Mouse (Mus musculus) neural tube, embryonic 14.5 days (tissue): Measurements from ENCODE around the gene Cacng3. TPM values are rescaled to one million over a fixed set of nuclear protein-coding genes. Genes with fewer than 3 reads are reported as not detected.

Source experiments
- ATAC-seq: fragments of 200-750 bp; cut with Nextera tagmentation; 2 replicates; pipeline ENCODE4 v1.8.0; 2017; ENCODE audit warnings: low read depth, mild to moderate bottlenecking, moderate TSS enrichment, moderate library complexity
- H3K27ac ChIP-seq: fragments of 300-500 bp; sonication (generic); 2 replicates; pipeline ENCODE4 v1.5.1; 2014; ENCODE audit warnings: low read depth, mild to moderate bottlenecking, control low read depth, low read length, moderate library complexity, mixed read lengths
- H3K27me3 ChIP-seq: fragments of 300-500 bp; sonication (generic); 2 replicates; pipeline ENCODE4 v1.6.1; 2014; ENCODE audit warnings: low read length; ENCODE audit not compliant: control insufficient read depth, insufficient read depth
- H3K36me3 ChIP-seq: fragments of 300-500 bp; sonication (generic); 2 replicates; pipeline ENCODE4 v1.6.1; 2014; ENCODE audit warnings: low read length, mixed read lengths; ENCODE audit not compliant: control insufficient read depth, insufficient read depth
- H3K4me1 ChIP-seq: fragments of 300-500 bp; sonication (generic); 2 replicates; pipeline ENCODE4 v1.6.1; 2014; ENCODE audit warnings: low read length; ENCODE audit not compliant: control insufficient read depth, insufficient read depth
- H3K4me2 ChIP-seq: fragments of 300-500 bp; sonication (generic); 2 replicates; pipeline ENCODE4 v1.6.1; 2014; ENCODE audit warnings: mild to moderate bottlenecking, low read depth, low read length, control low read depth
- H3K4me3 ChIP-seq: fragments of 300-500 bp; sonication (generic); 2 replicates; pipeline ENCODE4 v1.5.1; 2014; ENCODE audit warnings: low read depth, low read length, control low read depth, mixed read lengths
- H3K9ac ChIP-seq: fragments of 300-500 bp; sonication (generic); replicated peaks from 2 replicates; pipeline ENCODE4 v1.6.1; 2014; ENCODE audit warnings: low read depth, mild to moderate bottlenecking, control low read depth, low read length, mixed read lengths
- H3K9me3 ChIP-seq: fragments of 300-500 bp; sonication (generic); 2 replicates; pipeline ENCODE4 v1.6.1; 2016; ENCODE audit warnings: low read length; ENCODE audit not compliant: control insufficient read depth
- WGBS: fragments of 180-500 bp; shearing (Covaris S2); extraction: QIAGEN DNeasy Blood & Tissue Kit; methylation state at CpG from one replicate; pipeline ENCODE4 v1.1.7; 2014; 5-methylcytosine and 5-hydroxymethylcytosine counted together
- polyA plus RNA-seq: library from polyadenylated mRNA; unstranded; fragments of >200 nt; fragmentation: Nextera tagmentation; extraction: Ambion mirVana; gene quantifications from 2 replicates; pipeline ENCODE4 v1.2.1, GENCODE M21; 2014

The Cacng3 gene
- polyA plus RNA-seq: 24.8 and 35.7 TPM in 2 replicates

DNA sequence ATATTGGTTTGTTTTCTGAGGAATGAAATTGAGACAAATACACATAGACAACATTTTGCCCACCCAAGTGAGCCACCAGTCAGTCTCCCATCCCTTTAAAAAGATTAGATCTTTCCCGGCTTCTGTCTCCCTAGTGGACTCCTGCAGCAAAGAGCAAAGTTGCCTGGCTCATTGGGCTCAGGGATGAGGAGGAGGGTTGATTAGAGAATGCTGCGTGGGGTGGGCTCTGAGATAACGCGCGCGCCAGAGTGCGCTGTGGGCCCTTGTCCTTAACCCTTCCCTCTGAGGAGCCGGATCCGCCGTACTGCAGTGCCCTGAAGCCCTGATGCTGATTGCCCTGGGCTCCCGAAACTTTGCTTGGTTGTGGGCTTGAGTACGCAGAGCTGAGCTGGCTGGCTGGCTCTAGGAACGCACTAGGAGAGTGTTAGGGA is at the start of gene Cacng3:
Gene Cacng3 (plus strand): TSS at position 51 of the 431 bp plus-strand sequence.
- Histone ChIP-seq H3K4me1 (no peaks in the 10 kb centered on the region), H3K27me3 (no peaks in the 10 kb centered on the region), H3K4me3 (peak within 1 kb of the TSS; percentile 36), H3K9me3 (no peaks in the 10 kb centered on the region), H3K36me3 (no peaks in the 10 kb centered on the region), H3K27ac (peak within 1 kb of the TSS; percentile 46), H3K9ac (peak within 1 kb of the TSS; percentile 63), H3K4me2 (peak within 1 kb of the TSS; percentile 75)
- WGBS: 12% methylated on average over 13 of the region's 13 CpGs
- ATAC-seq: no peak; the same call in 1 of the 2 replicates

DNA sequence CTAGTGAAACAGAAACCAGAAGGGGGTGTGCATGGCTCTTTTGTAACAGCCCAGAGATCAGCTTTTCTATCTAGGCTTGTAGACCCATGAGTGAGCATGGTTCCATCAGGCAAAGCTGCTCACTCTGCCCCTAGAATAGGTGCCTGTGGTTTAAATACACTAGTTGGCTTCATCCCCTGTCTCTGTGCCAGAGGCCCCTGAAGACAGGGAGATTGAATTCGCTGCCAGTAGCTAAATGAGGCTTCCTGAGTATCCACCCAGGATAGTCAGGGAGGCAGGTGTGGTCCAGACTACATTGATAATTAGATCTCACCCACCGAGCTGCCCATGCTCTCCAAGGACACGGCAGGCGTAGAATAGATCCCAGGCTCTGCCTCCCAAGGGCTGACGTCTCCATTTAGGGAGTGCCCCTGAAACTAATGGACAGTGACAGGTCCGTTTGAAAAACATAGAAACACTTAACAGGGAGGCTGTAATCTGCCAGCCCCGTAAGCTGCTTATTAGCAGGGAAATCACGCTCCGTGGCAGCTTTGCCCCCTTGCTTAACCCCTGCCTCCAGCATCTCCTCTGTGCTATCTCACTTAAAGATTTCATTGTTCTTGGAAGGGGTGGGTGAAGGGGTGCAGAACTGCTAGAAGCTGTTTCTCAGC is 48.0 kb upstream of the Cacng3 start:
- Histone ChIP-seq H3K4me3 (no peak overlapping the region), H3K9me3 (no peaks in the 10 kb centered on the region), H3K27ac (peak overlapping the region; percentile 34), H3K4me1 (peaks cover 9% of the 10 kb centered on the region; the same call in 1 of the 2 replicates), H3K9ac (no peak overlapping the region), H3K4me2 (no peak overlapping the region), H3K27me3 (no peaks in the 10 kb centered on the region), H3K36me3 (no peaks in the 10 kb centered on the region)
- peak; percentile 38; the same call in 1 of the 2 replicates for ATAC-seq
- WGBS: 29% methylated on average over 9 of the region's 9 CpGs

DNA sequence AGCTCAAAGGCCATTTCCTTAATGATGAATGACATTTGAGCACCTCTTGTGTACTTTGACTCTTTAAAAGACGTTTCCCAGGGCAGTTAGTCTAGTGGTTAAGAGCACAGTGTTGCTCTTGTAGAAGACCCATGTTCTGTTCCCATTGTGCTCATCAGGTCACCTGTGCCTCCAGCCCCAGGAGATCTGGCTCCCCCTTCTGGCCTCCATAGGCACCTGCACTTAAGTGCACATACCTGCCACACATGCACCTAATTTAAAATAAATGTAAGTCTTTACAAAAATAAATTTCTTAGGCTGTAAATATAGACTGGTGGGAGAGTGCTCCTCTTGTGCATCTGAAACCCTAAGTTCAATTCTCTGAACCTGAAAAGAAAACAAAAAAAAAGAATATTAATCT is 46.5 kb upstream of the Cacng3 start:
- H3K4me2 ChIP-seq: no peak overlapping the region
- H3K4me3 ChIP-seq: no peak overlapping the region
- no peak overlapping the region for H3K27ac ChIP-seq
- no peak overlapping the region for H3K9ac ChIP-seq
- peaks cover 9% of the 10 kb centered on the region; the same call in 1 of the 2 replicates for H3K4me1 ChIP-seq
- H3K9me3 ChIP-seq: no peaks in the 10 kb centered on the region
- no peaks in the 10 kb centered on the region for H3K36me3 ChIP-seq
- H3K27me3 ChIP-seq: no peaks in the 10 kb centered on the region
- ATAC-seq: no peak
- WGBS: 78% methylated on average over 1 of the region's 1 CpGs

GRCm38 (mm10) chr7:122628050-122628449 is 42.2 kb upstream of the Cacng3 start:
- Histone ChIP-seq H3K27ac (no peak overlapping the region), H3K36me3 (no peaks in the 10 kb centered on the region), H3K27me3 (no peaks in the 10 kb centered on the region), H3K9me3 (no peaks in the 10 kb centered on the region), H3K4me3 (no peak overlapping the region), H3K4me2 (no peak overlapping the region), H3K9ac (no peak overlapping the region), H3K4me1 (no peaks in the 10 kb centered on the region)
- ATAC-seq: no peak
- WGBS: 83% methylated on average over 5 of the region's 5 CpGs

DNA sequence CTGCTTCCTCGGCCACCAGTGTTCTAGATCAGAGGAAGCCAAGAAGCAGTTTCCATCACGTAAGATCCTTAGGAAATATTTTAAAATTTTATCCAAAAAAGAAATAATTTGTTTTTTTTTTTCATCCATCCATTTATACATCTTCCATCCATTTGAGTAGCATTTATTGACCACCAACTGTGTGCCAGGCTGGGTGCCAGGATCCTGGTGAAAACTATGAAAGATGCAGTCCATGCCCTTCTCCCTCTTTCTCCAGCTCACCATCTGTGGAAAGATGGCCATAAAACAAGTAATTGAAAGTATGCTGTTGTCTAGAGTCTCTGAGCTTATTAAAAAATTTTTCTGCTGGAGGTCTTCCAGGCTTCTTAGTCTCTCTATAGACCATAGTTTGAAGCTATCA is 39.9 kb upstream of the Cacng3 start:
- Histone ChIP-seq H3K9me3 (no peaks in the 10 kb centered on the region), H3K36me3 (no peaks in the 10 kb centered on the region), H3K4me1 (no peaks in the 10 kb centered on the region), H3K4me2 (no peak overlapping the region), H3K27me3 (no peaks in the 10 kb centered on the region), H3K27ac (no peak overlapping the region), H3K9ac (no peak overlapping the region), H3K4me3 (no peak overlapping the region)
- ATAC-seq: no peak
- WGBS: 90% methylated on average over 2 of the region's 2 CpGs

- Histone ChIP-seq H3K27me3 (no peaks in the 10 kb centered on the region), H3K4me2 (no peak overlapping the region), H3K4me1 (no peaks in the 10 kb centered on the region), H3K9me3 (no peaks in the 10 kb centered on the region), H3K27ac (no peak overlapping the region), H3K9ac (no peak overlapping the region), H3K4me3 (no peak overlapping the region), H3K36me3 (no peaks in the 10 kb centered on the region)
- ATAC-seq: no peak
- WGBS: 65% methylated on average over 3 of the region's 3 CpGs
These were observed 39.1 kb upstream of the Cacng3 start for GRCm38 (mm10) chr7:122631151-122631550.

- Histone ChIP-seq H3K4me3 (no peak overlapping the region), H3K9me3 (no peaks in the 10 kb centered on the region), H3K27me3 (no peaks in the 10 kb centered on the region), H3K4me1 (no peaks in the 10 kb centered on the region), H3K27ac (no peak overlapping the region), H3K9ac (no peak overlapping the region), H3K4me2 (no peak overlapping the region), H3K36me3 (no peaks in the 10 kb centered on the region)
- no peak for ATAC-seq
- 84% methylated on average over 5 of the region's 5 CpGs for WGBS
These were observed 37.3 kb upstream of the Cacng3 start for GRCm38 (mm10) chr7:122632946-122633345.

GRCm38 (mm10) chr7:122633463-122633862 is 36.8 kb upstream of the Cacng3 start:
- H3K27me3 ChIP-seq: no peaks in the 10 kb centered on the region
- no peak overlapping the region for H3K4me3 ChIP-seq
- no peaks in the 10 kb centered on the region for H3K36me3 ChIP-seq
- H3K27ac ChIP-seq: no peak overlapping the region
- no peak overlapping the region for H3K9ac ChIP-seq
- no peak for ATAC-seq
- H3K9me3 ChIP-seq: no peaks in the 10 kb centered on the region
- H3K4me1 ChIP-seq: no peaks in the 10 kb centered on the region
- H3K4me2 ChIP-seq: no peak overlapping the region
- 92% methylated on average over 5 of the region's 5 CpGs for WGBS

- WGBS: 92% methylated on average over 8 of the region's 8 CpGs
- no peaks in the 10 kb centered on the region for H3K4me1 ChIP-seq
- no peaks in the 10 kb centered on the region for H3K27me3 ChIP-seq
- no peak overlapping the region for H3K9ac ChIP-seq
- no peak overlapping the region for H3K4me3 ChIP-seq
- H3K36me3 ChIP-seq: no peaks in the 10 kb centered on the region
- no peaks in the 10 kb centered on the region for H3K9me3 ChIP-seq
- no peak overlapping the region for H3K4me2 ChIP-seq
- H3K27ac ChIP-seq: no peak overlapping the region
- no peak for ATAC-seq
These were observed 26.6 kb upstream of the Cacng3 start for GRCm38 (mm10) chr7:122643676-122644075.
